Mouse (Mus musculus): ENCODE data around the gene Map2k6.

GRCm38 (mm10) chr11:110449183-110449582 lies 50.3 kb downstream of the Map2k6 start:
- TF ChIP-seq CTCF (IDR thresholded peaks at IDR 0.05; ENCODE audit: low read depth) (no peak), EP300 (IDR thresholded peaks at IDR 0.05; ENCODE audit: low read depth) (no peak)
